Mouse (Mus musculus): ENCODE data around the gene Nckap5.

Gene Nckap5

DNA sequence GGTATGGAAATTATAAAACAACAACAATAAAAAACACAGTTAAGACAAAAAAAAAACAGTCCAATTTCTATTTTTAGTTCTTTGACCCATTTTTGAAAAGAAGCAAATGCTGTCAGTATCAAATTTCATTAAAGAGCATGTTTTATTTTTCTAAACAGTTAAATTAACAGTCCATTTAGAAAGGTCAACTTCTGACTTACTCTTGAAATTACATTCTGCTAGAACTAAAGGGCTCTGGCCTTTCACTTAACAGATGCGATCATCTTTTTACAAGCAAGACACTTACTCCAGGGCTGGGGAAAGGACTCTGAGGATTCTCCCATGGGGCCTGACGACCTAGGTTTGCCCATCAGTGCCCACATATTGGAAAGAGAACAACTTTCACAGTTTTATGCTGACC, 359.2 kb downstream of the Nckap5 start:
- no peak for DNase-seq (ENCODE audit: low spot score in 2 of 2)

DNA sequence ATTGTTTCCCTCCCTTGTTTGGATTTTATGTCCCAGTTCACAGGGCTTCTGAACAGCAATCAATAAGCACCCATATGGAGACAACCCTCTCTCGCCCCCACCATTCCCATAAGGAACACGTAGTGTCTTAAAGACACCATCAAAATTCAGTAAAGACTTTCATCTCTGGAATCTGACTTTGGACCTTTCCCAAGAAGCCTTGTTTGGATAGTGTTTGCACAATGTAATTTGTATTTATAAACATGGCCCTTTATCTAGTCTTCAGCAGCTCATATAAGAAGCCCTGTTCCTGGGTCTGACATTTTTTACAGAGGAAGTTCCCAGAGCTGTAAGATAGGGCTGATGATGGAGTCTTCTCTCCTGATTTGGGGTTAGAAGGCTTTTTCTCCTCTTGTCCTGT, 359.7 kb downstream of the Nckap5 start:
- DNase-seq (ENCODE audit: low spot score in 2 of 2) = no peak

DNA sequence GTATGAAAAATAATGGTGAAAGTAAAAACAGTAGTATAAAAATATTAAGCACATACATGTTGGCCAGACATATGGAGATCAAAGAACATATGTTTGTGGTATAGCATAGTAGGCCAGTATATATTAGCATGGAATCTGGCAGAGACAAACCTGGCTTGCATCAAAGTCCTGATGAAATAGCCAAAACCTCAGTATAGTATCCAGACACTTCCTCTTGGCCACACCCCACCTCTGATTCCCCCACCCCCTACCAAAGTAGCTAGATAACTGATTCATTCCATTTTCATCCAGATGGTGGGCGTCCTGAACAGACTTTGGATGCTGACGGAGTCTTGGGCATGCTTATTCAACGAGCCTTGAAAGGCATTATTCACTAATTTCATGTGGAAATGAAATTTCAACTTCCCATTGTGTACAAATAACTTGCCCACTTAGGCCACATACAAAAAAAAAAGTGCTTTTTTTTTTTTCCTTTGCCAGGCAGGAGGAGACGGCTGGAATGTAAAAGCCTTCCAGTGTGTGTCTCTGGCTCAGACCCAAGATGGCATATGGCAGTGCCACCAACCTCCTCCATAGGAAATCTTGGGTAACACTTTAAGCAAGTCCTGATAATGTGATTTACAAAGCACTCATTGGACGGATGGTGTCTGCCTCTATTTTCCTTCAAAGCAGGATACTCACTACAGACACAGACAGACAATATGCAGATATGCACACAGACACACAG, 360.6 kb downstream of the Nckap5 start:
- peak in 1 of 2 experiments; percentile 41 for DNase-seq (ENCODE audit: low spot score in 2 of 2)

DNA sequence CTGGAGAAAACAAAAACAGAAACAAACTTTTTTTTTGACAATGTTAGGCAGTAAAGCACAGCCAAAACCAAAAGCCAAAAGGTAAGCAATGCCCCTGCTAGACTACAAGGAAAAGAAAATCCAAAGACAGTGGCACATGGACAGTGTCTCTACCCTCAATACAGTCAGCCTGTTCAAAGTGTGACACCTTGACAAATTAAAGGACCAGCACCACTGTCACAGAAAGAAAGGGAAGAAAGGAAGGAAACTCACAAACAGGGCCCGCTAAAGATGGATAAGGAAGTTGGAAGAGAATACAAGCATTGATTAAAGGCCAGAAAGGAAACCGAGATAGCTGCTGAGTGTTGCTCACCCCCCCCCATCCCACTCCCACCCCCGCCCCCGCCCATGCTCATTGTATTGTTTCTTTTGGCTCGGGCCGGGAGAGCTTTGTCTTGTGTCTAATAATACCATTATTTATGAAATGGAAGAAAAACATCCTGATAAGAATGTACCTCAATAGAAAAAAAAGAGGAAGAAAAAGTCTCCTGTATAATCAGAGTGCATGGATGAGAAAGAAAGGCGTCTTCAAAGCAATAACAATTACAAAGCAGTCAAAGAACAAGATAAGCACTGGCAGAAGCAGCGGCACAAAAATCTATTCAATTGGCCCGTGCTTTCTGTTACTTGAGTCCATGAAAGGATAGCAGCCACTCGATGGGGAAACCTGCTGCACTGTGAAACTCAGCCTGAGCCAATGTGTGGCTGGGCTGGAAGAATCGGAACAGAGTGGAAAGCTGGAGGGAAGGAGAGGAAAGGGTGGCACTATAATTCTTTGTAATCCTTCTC, 368.9 kb downstream of the Nckap5 start:
- DNase-seq (ENCODE audit: low spot score in 2 of 2) = no peak

DNA sequence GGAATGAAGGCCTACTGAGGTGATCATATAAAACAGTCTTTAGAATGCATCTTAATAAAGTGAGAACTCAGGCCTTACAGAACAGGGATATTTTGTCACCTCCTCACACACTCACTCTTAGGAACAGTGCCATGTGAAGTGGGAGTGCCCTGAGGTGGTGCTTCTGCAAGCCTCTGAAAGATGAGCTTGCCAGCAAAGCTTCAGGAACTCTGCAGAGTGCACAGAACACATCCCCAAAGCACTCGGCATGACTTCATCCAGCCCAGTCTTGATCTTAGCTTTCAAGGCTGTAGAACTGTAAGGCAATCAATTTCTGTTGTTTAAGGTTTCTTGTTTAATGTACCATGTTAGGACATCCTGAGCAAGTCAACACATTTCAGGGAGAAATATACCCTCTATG, 372.9 kb downstream of the Nckap5 start:
- DNase-seq (ENCODE audit: low spot score in 2 of 2) = no peak

DNA sequence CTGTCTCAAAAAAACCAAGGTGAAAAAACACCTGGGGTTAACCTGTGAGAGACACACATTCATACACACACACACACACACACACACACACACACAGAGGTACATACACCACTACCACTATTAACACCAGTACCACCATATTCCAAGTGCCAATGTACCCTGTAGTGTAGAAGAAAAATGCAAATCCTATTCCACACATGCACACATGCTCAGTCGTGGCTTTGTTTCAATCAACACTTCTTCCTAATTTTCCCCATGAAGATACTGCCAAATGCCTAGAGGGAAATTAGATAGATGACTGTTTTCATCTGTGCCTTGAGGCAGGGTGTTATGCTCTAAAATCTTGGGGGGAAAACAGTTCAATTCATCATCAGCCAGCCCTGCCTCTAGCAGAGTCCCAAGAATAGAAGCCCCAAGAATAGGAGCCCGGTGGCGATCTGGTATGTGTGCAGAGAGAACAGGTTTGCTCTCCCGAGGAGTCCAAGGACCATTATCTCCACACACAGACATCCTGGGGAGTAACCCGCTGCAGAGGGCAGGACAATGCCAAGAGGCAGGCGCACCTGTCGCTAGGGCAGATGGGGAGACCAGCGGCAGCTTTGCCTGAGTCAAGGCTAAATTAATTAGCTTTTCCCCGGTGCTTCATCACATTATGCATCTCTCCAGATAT, 376.0 kb downstream of the Nckap5 start:
- peak in 1 of 2 experiments; percentile 53 for DNase-seq (ENCODE audit: low spot score in 2 of 2)

DNA sequence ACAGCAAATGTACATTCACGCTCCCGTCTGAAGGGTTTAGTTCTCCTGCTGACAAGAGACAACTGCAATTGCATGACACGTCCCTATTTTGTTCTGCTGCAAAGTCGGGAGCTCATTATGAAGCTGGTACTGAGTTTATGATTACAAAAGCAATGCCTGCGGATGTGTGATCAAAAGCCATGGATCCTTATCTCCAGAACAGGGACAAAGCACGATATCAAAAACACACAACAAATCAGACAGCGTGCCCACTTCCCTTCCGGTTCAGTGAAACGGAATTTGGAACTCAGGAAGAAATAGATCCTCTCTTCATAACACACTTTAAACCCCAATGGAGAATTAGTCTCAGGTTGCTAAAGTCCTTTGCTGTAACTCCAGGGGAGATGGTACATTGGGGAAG, 379.1 kb downstream of the Nckap5 start:
- DNase-seq (ENCODE audit: low spot score in 2 of 2) = no peak

DNA sequence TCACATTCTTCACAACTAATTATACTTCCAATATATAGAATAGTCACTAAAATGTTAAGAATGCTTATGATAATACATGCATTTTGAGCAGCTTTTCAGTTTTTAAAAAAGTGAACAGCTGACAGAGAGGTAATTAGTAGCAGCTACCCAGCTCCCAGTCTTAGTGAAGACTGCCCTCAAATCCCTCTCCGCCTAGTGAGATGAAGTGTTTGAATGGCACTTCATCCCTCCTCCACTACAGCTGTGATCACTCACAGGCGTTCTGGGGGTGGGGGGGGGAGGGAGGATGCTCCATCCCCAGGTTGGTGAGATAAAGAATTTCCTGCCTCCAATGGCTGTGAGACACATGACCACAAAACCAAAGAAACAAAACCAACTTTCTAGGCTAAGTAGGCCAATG, 381.2 kb downstream of the Nckap5 start:
- DNase-seq (ENCODE audit: low spot score in 2 of 2) = no peak

DNA sequence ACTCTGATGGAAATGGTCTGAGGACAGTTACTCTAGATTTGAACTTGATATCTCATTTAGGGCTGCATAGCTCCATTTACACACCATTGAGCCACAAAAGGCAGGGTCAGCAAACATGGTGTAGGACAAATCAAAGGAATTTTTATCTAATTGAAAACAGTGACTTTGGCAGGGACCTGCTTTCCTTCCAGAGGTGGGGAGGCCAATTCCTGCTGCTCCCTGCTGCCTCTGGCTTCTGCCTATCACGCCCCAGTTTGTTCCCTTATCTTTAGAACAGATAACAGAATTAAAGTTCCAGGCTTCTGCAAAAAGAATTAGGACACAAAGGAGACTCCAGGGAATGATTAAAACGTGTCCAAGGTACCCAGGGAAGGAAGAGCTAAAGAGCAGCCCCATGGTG, 386.7 kb downstream of the Nckap5 start:
- no peak for DNase-seq (ENCODE audit: low spot score in 2 of 2)

DNA sequence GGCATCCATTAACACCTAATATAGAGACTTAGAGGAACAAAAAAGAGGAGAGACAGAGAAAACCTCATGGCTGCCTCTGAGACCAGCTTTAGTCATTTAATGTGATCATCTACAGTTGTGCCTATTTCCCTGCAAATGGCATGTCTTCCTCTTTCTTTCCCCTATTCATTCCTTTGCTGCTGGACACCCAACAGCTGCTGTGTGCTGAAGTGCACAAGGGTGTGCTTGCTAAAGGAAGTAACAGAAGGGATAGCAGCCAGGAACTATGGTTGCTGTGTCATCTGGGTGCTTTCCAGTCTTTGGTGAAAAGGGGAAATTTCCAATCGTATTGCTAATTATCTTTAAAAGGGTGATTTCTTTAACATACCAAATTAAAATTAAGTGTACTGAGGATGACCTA, 387.9 kb downstream of the Nckap5 start:
- no peak for DNase-seq (ENCODE audit: low spot score in 2 of 2)

DNA sequence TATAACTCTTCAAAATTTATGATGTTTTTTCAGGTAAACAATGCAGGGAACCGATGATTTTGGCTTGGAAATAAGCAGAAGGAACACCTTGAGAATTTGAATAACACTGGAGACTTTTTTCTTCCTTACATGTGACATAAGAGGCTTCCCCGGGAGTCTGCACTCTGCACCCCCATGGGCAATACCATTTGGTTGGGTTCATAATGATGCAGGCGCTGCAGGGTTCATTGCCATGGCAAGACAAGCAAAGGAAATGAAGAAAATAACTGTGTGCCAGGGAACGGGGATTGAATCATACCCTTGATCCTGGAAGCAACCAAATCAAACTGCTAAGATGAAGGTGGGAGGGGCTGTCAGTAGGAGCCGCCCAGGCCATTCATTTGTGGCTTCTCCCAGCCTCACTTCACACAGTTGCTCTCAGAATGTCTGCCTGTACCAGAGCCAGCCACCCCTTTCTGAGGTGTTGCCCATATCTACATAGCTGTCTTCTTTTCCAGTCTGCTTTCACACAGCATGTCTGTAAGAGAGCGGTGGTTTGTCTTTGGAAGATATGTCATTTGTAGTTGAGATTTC, 392.5 kb downstream of the Nckap5 start:
- DNase-seq (ENCODE audit: low spot score in 2 of 2) = no peak

DNA sequence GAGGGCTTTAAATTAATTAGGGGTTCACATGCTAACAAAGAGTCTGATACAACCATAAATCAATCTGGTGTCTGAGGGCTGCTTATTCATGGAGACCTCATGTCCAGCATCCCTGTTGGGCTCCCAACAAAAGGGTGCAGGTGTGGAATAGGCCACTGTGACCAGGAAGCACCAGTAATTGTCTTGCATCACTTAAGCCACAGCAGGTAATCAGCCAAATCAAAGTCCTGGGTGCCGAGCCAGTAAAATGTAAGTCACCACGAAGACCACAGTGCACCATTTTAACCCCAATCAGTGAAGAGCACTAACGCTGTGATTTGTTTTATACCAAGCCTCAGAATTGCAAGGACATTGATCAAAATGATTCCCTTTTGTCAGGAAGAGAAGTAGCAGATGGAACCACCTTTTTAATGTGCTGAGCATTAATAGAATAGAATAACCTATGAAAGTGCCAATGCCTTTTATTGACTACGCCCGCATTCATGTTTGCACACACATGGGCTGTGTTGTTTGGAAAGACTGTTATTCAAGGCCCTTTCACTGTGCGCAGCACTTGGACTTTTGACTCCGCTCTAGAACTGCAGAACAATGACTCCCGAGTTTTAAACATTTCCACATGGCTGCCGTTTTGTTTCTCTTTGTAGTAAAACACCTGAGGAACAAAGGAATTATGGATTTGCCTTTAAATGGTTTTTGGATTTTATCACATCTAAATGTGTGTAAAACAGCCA, 393.5 kb downstream of the Nckap5 start:
- no peak for DNase-seq (ENCODE audit: low spot score in 2 of 2)

DNA sequence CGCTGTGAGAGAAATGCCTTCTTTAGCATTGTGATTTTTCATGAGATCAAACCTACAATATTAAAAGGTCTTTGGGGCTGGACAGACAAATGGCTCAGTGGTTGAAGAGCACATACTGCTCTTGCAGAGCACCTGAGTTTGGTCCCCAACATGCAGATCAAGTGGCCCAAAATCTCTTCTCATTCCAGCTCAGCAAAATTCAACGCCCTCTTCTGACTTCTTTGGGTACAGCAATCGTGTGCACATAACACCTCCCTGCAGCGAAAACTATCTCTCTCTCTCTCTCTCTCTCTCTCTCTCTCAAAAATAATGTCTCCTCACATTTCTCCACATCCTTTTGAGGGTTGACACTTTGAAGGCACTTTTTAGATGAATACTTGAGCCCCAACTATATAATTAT, 398.3 kb downstream of the Nckap5 start:
- no peak for DNase-seq (ENCODE audit: low spot score in 2 of 2)

DNA sequence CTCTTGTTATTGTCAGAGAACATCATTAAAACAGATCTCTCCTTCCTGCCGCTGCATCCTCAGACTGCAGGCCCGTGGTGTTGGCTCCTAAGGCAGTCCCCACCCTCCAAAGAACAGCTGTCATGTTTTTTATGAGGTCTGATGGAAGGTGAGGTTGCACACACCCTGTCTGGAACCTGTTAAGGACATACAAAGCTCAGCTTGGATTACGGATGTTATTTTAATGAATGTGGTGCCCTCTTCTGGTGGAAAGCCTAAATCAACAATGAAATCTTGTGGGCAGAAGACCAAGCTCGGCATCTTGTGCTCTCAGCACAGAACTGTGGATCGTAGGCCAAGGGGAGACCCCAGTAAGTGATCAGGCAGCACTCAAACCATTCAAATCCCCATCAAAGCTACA, 399.0 kb downstream of the Nckap5 start:
- DNase-seq (ENCODE audit: low spot score in 2 of 2) = peak in 1 of 2 experiments; percentile 64

DNA sequence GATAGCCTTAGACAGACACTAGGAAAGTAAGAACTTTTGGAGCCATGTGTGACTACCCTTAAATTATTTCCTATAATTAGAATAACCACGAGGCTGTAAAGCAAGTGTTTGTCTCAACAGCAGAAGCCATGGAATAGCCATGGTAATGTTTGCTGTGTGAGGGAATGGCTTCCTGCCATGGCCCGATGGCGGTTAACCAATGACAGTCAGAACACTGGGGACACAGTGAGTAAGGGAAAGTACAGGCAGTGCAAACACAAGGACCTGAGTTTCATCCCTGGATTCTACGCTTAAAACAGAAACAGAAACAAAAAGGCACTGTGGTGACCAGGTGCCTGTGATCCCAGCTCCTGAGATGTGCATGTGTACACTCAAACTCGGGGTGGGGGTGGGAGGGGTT, 419.2 kb downstream of the Nckap5 start:
- no peak for DNase-seq (ENCODE audit: low spot score in 2 of 2)

DNA sequence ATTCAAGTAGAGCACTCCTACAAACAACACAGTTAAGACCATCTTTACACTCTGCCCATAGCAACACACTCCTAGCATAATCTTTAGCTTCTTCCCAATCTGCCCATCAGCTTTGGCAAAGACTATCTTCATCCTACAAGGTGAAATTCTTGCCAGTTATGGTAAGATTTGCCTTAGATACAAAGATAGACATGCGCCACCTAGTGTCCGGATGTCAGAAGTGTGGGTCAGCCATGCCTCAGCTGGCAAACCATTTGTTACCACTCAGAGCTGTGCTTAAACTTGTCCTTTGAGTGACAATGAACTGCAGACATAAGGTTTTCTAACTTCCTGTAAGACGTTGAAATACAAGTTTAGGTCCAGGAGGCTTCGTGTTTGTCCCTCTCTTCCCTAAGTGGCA, 422.7 kb downstream of the Nckap5 start:
- DNase-seq (ENCODE audit: low spot score in 2 of 2) = peak in 1 of 2 experiments; percentile 39

DNA sequence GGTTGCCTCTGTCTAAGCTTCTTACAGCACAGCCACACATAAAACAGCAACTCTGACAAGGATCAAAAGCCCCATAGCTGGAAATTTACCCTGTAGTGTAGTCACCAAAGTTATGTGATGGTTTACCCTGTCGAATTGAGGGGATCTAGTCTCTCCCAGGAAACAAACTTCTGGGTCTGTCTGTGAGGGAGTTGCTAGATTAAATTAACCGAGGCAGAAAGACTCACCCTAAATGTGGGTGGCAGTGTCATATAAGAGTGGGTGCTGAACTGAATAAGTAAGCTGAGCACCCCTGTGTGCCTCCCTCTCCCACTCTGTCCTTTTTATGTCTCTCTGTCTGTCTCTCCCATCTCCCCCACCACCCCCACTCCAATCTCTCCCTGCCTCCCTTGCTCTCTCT, 425.1 kb downstream of the Nckap5 start:
- no peak for DNase-seq (ENCODE audit: low spot score in 2 of 2)

DNA sequence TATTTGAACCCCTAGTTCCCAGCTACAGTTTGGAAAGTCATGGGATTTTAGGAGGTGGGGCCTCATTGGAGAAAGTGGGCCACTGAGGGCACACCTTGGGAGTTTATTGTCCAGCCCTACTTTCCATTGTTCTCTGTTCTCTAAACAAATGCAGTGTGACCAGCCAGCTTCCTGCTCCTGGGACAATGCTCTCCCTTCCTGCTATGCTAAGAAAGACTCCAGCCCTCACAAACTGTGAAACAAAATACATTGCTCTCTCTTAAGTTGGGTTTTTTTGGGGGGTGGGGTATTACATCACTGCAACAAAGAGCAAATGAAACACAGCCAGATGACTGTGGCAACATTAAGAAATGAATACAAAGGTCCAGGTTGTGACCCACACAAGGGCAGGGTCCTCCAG, 426.6 kb downstream of the Nckap5 start:
- no peak for DNase-seq (ENCODE audit: low spot score in 2 of 2)

DNA sequence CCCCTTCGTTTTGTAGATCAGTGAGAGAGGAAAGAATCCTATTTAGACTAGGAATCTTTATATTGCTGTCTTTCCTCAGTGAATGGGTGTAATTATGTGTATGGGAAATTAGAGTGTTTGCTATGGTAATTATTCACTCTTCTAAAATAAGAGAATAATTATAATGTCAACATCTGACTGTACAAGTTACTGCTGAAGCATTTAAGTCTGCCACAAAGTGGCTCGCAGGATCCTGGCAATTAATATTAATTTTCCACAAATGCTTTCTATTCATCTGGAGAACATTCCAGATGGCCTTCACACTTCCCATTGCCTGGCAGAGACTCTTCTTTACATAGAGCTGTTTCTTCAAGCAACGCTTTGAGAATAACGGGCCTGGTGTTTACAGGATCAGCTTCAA, 439.4 kb downstream of the Nckap5 start:
- no peak for DNase-seq (ENCODE audit: low spot score in 2 of 2)

DNA sequence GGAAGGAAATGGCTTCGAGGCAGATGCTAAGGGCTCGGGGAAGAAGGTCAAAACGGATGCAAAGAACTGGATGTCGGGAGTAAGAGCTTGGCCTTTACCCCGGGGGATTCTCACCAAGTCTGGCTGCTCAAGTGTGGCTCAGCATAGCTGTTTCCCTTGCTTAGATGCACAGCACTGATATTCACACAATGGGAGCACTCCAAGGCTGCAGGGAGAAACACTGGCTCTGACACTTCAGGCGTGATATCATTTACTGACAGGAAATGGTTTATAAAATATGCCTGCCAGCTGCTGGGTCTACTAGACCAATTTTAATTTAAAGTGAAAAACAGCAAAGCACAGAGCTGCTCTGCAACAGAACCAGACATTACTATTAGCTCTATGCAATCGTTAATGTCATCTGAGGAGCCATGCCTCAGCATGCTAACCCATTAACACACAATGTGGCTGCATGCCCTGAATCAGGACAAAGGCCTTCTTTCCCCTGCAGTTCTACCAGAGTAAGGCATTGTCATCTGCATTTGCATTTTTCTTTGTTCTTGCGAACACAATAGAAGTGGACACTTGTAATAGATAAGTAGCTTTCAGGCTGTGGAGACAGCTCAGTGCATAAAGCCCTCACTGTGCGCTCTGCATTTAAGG, 453.1 kb downstream of the Nckap5 start:
- DNase-seq (ENCODE audit: low spot score in 2 of 2) = no peak

DNA sequence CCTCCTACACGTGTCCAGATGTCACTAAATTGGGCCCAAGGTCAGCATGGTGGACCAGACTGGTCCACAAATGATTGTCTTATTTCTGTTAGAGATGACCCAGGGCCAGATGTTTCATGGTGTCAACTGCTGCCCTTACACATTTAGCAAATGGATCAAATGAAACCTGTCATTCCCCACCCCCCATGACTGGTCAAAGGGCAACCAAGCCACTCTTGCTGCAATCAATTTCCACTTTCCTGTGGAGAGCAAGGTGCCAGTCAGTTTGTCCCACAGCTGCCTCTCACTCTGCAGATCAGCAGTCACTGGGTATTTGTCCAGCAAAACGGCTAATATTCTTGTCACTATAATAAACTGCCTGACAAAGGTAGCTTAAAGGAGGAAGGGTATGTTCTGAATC, 463.9 kb downstream of the Nckap5 start:
- no peak for DNase-seq (ENCODE audit: low spot score in 2 of 2)

Measured in cerebellum, postnatal 4 days (tissue).